Mouse (Mus musculus): ENCODE data around the gene Tnk2. TPM values are rescaled to one million over a fixed set of nuclear protein-coding genes. Genes with fewer than 3 reads are reported as not detected.

Gene Tnk2
- total RNA-seq, 2 experiments from 2014 or later: 84.7 to 99.6 TPM

DNA sequence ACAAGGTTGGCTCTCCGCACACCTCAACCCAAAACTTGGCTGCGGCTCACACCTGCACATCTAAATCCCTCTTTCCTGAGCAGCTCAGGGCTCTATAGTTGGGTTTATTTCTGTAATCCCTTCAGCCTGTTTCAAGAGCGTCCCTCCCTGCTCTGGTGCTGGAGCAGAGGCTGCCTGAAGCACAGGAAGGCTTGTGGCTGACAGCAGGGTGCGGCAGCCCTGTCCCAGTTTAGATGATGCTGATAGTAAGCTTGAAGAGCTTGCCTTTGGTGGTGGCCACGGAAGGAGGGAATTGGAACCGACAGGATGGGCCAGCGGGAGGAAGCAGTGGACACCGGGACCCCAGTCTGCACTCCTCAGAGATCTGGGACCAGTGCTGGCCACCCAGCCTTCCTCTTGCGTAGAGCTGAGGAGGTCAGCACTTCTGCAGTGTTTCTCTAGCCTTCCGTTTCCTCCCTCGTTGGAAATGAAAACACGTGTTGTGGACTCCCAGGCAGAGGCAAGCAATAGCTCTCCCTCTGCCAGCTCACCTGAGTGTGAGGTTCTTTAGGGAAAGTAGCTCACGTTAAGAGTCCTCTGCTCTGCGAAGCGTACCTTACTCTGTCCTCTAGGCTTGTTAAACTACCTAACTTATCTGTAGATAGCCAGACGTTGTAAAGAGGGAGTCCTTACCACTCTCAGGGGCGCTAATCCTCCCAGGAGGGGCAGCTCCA lies 63.6 kb downstream of the Tnk2 start:
- no peak for DNase-seq
- intact Hi-C loops (cut with DNase I): no loop called here

DNA sequence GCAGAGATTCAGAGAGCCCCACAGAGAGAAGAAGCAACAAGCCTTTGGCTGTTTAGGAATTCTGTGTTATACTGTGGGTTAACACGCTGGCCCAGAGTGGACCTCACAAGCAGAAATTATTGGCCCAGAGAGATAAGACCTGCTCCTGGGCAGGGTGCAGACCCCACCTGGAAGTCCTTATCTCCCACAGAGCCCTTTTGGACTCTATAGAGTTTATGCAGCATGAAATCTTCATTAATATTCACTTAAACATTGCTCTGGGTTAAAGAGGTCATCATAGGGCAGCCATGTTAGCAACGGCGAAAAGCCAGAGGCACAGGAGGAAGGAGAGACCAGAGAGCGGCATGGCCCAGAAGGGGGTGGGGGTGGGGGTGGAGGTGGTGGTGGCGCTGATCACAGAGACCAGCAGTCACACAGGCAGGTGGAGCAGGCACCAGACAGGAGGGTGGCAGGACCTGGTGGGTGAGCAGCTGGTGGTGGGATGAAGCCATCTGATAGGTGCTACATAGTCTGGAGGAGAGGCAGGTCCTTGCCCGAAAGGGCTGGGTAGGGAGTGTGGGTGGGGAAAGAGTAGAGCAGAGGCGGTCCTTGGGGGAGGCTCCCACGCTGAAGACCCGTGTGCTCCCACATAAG lies 64.3 kb downstream of the Tnk2 start:
- intact Hi-C loops (cut with DNase I): no loop called here
- no peak for DNase-seq

DNA sequence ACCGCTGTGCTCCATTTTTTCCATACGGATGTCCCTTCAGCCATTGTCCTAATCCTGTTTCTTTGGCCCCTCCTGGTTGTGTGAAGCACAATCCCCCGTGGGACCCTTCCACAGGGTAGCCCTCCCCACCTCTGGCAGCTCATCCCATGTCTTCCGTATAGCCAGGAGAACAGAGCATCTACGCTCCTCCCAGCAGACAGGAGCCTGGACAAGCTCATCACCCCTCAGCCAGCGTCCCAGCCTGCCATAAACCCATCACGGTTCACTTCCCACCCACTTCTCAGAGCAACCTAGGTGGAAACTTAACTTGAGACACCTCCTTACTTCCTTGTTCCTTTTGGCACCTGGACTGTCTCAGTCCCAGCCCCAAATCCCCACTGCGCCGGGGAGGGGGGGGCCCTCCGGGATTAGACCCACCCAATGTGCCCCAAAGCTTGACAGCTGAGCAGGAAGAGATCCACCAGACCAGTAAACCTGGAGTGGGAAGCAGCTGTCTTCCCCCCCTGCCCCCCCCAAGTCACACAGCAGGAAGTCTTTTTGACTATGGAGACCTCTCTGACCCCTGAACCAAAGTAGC lies 64.9 kb downstream of the Tnk2 start:
- DNase-seq: no peak
- intact Hi-C loops (cut with DNase I): no loop called here

DNA sequence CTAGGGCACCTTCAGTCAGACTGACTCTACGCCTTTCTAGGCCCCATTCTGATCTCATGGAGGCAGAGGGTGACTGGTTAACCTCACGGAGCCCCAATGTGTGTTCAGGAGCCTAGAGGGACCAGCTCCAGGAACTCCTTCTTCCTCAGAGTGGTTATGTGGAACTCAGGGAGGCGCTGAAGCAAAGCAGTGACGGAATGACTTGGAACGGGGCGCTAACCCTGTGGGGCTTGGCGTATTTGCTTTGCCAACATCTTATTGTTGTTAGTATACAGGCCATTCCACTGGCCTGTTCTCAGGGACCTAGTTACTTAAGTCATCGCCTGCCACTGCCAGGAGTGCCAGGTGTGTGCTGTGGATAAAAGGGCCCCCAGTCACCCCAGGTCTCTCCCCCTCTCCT lies 65.4 kb downstream of the Tnk2 start:
- intact Hi-C loops (cut with DNase I): no loop called here
- no peak for DNase-seq

DNA sequence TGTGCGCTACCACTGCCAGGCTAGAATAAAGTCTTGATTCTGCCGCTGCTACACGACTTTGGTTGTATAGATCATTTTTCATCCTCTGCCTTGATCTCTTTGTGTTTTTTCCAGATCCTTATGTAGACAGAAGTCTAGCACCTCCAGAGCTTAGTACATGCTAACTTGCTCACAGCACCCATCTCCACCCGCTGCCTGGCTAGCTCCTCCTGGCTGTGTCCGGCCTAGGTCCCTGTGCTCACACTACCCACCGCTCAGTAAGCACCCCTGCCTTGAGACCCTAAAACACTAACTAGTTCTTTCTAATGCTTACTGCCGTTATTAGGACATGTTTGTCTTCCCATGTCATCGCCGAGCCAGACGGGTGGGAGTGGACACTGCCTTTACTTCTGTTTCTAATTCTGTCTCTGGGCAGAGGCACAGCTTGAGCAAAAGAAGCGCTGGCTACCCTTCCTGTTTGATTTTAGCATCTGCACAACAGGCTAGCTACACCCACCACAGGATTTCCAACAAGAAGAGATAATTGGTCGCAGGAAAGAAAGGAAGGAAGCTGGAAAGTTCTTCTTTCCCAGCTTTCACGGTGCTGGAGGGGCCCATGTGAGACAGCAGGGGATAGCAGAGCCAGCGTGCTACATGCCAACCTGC lies 66.9 kb downstream of the Tnk2 start:
- DNase-seq: no peak
- intact Hi-C loops (cut with DNase I): no loop called here

DNA sequence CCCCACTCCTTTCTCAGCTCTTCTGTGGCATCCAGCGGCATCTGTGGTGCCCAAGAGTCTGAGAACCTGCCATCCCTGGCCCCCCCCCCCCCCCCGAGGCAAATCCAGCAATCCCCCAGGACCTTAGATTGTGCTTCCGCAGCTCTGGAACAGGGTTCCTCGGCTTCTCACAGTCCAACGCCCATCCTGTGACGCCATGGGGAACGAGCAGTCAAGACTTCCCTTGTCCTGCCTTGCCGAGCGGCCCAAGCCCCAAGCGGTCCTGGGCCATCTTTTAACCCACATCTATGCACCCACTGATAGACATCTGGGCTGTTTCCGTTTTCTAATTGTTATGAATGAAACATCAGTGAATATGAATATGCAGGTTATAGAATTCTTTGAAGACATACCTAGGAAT lies 68.5 kb downstream of the Tnk2 start:
- intact Hi-C loops (cut with DNase I): no loop called here
- no peak for DNase-seq

DNA sequence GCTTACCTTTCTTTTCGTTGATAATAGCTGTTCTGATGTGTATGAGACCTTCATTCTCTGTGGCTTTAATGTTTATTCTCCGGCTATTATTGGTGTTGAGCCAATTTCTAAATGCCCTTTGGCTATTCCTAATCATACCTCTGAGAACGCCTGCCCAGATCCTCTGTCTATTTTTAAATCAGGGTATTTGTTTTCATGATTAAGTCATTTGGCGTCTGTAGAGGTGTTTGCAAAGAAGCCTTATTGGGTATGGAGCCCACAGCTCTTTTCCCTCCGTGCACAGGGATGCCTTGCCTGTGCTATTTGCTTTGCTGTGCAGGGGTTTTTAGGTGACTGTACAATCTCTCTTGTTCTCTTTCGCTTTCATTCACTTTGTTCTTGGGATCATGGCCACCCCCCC lies 69.9 kb downstream of the Tnk2 start:
- no peak for DNase-seq
- intact Hi-C loops (cut with DNase I): no loop called here

DNA sequence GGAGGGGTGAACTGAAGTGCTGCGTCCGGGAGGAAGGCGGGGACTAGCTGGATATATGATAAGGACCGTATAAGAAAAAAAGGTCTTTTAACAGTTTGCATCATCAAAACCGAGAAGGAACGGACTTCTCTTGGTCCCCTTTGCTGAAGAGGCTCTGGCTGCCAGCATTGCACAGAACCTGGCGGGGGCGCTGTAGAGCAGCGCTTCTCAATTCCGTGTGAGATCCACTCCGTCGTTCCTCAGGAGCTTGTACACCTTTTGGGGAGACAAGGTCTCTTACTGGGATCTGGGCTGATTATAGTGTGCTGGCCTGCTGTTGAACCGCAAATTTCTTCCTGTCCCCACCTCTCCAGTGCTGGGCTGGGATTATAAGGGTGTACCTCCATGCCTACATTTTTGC lies 71.7 kb downstream of the Tnk2 start:
- DNase-seq: peak; percentile 32
- intact Hi-C loops (cut with DNase I): no loop called here

DNA sequence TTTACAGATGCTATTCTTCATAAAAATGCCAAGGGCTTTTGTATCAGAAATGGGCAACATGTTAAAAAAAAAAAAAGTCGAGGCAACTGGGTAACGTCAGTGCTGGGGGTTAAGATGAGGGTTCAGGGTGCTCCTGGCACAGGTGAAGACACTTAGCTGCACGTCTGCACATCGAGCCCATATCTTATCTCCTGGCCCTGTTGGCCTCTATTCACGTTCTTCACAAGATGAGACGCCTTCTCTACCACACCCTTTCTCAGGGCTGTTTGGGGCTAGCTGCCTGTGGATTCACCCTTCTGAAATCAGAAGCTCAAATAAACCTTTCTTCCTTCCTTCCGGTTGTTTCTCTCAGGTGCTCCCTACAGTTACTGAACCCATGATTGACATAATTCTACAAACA lies 79.5 kb downstream of the Tnk2 start:
- DNase-seq: no peak
- intact Hi-C loops (cut with DNase I): no loop called here

DNA sequence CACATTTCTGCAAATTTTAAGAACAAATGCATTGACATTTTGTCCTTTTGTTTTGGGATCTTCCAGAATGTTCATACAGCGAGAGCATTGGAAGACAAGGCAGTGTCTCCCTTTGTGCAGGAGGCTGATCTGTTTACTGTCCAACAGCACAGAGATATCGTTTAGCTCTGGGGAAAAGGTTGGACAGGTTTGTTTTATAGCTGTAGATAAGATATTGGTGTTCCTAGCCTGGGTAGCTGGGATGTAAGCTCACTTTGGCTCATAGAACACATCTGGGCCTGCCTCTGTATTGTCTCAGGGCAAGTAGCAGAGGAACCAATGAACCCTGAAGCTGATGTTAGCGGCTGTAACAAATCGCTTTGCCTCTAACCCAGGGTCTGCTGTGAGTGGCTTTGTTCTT lies 80.1 kb downstream of the Tnk2 start:
- intact Hi-C loops (cut with DNase I): no loop called here
- DNase-seq: no peak

DNA sequence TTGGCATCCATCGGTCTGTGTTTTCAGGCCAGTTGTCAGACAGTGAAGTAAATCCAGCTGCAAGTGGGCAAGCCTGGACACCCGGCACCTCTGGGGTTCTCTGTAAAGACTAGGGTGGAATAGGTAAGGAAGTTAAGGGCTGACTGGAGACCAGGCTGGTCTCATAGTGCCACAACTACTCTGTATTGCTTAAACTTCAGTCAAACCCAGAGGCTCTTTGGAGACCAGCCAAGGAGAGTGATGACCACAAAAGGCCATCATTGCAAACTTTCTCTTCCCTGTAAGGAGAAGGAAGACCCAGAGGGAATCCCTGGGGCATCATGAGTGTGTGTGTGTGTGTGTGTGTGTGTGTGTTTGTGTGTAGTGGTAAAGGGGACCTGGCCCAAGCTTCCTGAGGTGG lies 80.6 kb downstream of the Tnk2 start:
- intact Hi-C loops (cut with DNase I): no loop called here
- no peak for DNase-seq

DNA sequence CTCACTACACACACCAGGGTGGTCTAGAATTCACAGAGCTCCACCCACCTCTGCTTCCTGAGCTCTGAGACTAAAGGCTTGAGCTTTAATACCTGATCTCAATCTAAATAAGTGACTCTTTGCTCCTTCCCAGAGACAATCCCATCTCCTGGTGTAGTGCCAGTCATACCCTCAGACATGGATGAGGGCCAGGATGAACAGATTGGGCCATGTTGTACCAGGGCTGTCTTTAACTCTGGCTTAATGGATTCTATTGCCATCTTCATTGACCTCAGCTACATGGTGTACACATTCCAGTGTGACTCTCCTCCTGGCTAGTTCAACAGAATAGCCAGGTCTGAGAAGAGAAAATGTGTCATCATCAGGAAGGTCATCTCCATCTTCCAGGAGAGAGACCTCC lies 82.8 kb downstream of the Tnk2 start:
- intact Hi-C loops (cut with DNase I): no loop called here
- peak; percentile 47 for DNase-seq

DNA sequence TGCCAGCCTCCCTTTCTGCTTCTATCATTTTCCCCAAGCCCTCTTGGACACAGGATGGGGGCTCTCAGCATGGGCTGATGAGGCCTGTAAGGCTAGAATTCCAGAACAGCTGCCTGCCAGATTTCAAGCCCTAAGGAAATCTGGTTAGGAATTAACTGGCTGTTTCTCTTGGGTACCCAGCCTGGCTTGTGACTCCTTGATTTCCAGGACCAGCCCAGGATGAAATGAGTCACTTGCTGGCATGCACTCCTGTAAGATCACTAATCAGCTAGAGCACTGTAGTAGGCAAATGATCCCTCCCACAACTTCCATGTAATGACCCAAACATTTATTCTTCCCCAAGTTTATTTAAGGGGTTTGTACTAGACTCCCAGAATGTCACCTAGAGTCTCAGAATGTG lies 84.6 kb downstream of the Tnk2 start:
- DNase-seq: no peak
- intact Hi-C loops (cut with DNase I): no loop called here

DNA sequence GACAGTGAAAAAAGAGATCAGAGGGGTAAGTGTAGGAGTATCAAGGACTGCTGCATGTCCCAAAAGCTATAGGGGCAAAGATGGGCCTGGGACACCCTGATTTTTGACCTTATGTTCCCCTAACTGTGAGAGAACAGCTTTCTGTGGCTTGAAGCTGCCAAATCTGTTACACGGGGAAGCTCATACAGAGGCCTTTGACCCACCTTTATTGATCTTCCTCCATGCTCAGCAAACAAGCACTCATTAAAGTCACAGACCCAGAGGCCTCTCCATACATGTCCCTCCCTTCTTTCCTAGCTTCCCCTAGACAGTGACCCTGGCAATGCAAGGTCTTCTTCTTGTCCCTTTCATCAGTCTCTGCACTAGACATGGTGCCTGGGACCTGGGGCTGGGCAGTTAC lies 85.1 kb downstream of the Tnk2 start:
- intact Hi-C loops (cut with DNase I): no loop called here
- DNase-seq: no peak

Other genes starting within 250 kb of the Tnk2 start
- not detected for gene Tm4sf19, start 243.4 kb upstream of the Tnk2 start, total RNA-seq (2021)
- gene Tctex1d2, start 224.2 kb upstream of the Tnk2 start, total RNA-seq (2021): 10 to 100 TPM; 18.0 to 19.0 TPM
- gene Pcyt1a, start 213.0 kb upstream of the Tnk2 start, total RNA-seq (2021): 10 to 100 TPM; 52.4 to 58.4 TPM
- gene Slc51a, start 156.0 kb upstream of the Tnk2 start, total RNA-seq (2021): not detected
- not detected for gene Zdhhc19, start 147.6 kb upstream of the Tnk2 start, total RNA-seq (2021)
- gene Tfrc, start 35.0 kb upstream of the Tnk2 start, total RNA-seq (2021): 10 to 100 TPM; 77.2 to 90.3 TPM
- not detected for gene Muc4, start 92.0 kb downstream of the Tnk2 start, total RNA-seq (2021)
- gene Muc20, start 153.6 kb downstream of the Tnk2 start, total RNA-seq (2021): not detected
- not detected for gene Smbd1, start 166.6 kb downstream of the Tnk2 start, total RNA-seq (2021)
- 100 to 1,000 TPM; 120 to 139 TPM for gene Fyttd1, start 233.6 kb downstream of the Tnk2 start, total RNA-seq (2021)
- gene Rubcn, start 233.9 kb downstream of the Tnk2 start, total RNA-seq (2021): 10 to 100 TPM; 72.4 to 78.3 TPM

All from left cerebral cortex, postnatal 4 days (tissue).